Mouse (Mus musculus) embryonic facial prominence, embryonic 13.5 days (tissue): ENCODE results near the gene Msi2. TPM values are rescaled to one million over a fixed set of nuclear protein-coding genes. Genes with fewer than 3 reads are reported as not detected.

ENCODE experiments used
- ATAC-seq: fragments of 200-750 bp; cut with Nextera tagmentation; 2 replicates; pipeline ENCODE4 v1.8.0; 2017; ENCODE audit warnings: low read depth; ENCODE audit not compliant: insufficient number of reproducible peaks, insufficient read depth, low FRiP score, low TSS enrichment
- H3K27ac ChIP-seq: fragments of 300-500 bp; sonication (generic); 2 replicates; pipeline ENCODE4 v1.5.1; 2015; ENCODE audit warnings: moderate library complexity, mild to moderate bottlenecking, inconsistent platforms
- H3K27me3 ChIP-seq: fragments of 300-500 bp; sonication (generic); 2 replicates; pipeline ENCODE4 v1.6.1; 2015; ENCODE audit warnings: mild to moderate bottlenecking, inconsistent platforms
- H3K36me3 ChIP-seq: fragments of 300-500 bp; sonication (generic); 2 replicates; pipeline ENCODE4 v1.6.1; 2015; ENCODE audit warnings: mild to moderate bottlenecking, inconsistent platforms
- H3K4me1 ChIP-seq: fragments of 300-500 bp; sonication (generic); 2 replicates; pipeline ENCODE4 v1.6.1; 2015; ENCODE audit warnings: inconsistent platforms
- H3K4me2 ChIP-seq: fragments of 300-500 bp; sonication (generic); 2 replicates; pipeline ENCODE4 v1.6.1; 2015; ENCODE audit warnings: moderate library complexity, mild to moderate bottlenecking, inconsistent platforms
- H3K4me3 ChIP-seq: fragments of 300-500 bp; sonication (generic); 2 replicates; pipeline ENCODE4 v1.5.1; 2015; ENCODE audit warnings: mild to moderate bottlenecking, inconsistent platforms
- H3K9ac ChIP-seq: fragments of 300-500 bp; sonication (generic); 2 replicates; pipeline ENCODE4 v1.6.1; 2015; ENCODE audit warnings: mild to moderate bottlenecking, inconsistent platforms
- H3K9me3 ChIP-seq: fragments of 300-500 bp; sonication (generic); 2 replicates; pipeline ENCODE4 v1.6.1; 2016; ENCODE audit warnings: inconsistent platforms
- WGBS: fragments of 180-500 bp; shearing (Covaris S2); methylation state at CpG from one replicate; pipeline ENCODE4 v1.1.7; 2015; ENCODE audit warnings: mixed read lengths; 5-methylcytosine and 5-hydroxymethylcytosine counted together
- polyA plus RNA-seq: library from polyadenylated mRNA; unstranded; fragments of >200 nt; fragmentation: Nextera tagmentation; extraction: Ambion mirVana; gene quantifications from 2 replicates; pipeline ENCODE4 v1.2.1, GENCODE M21; 2015

Msi2 gene
- polyA plus RNA-seq, 1 experiment from 2014 or later = 18.7 TPM

GRCm38 (mm10) chr11:88720261-88721143 is 2.2 kb upstream of the Msi2 start:
- Histone ChIP-seq H3K4me1 (peaks cover 23% of the 10 kb centered on the region), H3K4me3 (no peak overlapping the region), H3K27ac (no peak overlapping the region), H3K36me3 (no peaks in the 10 kb centered on the region), H3K4me2 (no peak overlapping the region), H3K9me3 (no peaks in the 10 kb centered on the region), H3K9ac (no peak overlapping the region), H3K27me3 (no peaks in the 10 kb centered on the region)
- no peak for ATAC-seq
- 72% methylated on average over 13 of the region's 13 CpGs for WGBS

GRCm38 (mm10) chr11:88719601-88720000 is 1.3 kb upstream of the Msi2 start:
- WGBS = 53% methylated on average over 3 of the region's 3 CpGs
- no peak for ATAC-seq
- no peak overlapping the region for H3K27ac ChIP-seq
- H3K4me3 ChIP-seq = peak overlapping the region; percentile 91
- H3K27me3 ChIP-seq = no peaks in the 10 kb centered on the region
- no peaks in the 10 kb centered on the region for H3K36me3 ChIP-seq
- H3K4me2 ChIP-seq = peak overlapping the region; percentile 92
- H3K4me1 ChIP-seq = peaks cover 32% of the 10 kb centered on the region
- H3K9ac ChIP-seq = no peak overlapping the region
- H3K9me3 ChIP-seq = no peaks in the 10 kb centered on the region

GRCm38 (mm10) chr11:88718766-88719595 is 668 bp upstream of the Msi2 start:
- peak overlapping the region; percentile 89 for H3K27ac ChIP-seq
- no peaks in the 10 kb centered on the region for H3K36me3 ChIP-seq
- H3K9ac ChIP-seq = peak overlapping the region; percentile 98
- peak overlapping the region; percentile 91 for H3K4me3 ChIP-seq
- no peaks in the 10 kb centered on the region for H3K9me3 ChIP-seq
- H3K4me2 ChIP-seq = peak overlapping the region; percentile 92
- H3K27me3 ChIP-seq = no peaks in the 10 kb centered on the region
- ATAC-seq = peak; percentile 38; the same call in 1 of the 2 replicates
- WGBS = 3% methylated on average over 38 of the region's 38 CpGs
- peaks cover 36% of the 10 kb centered on the region for H3K4me1 ChIP-seq

- Histone ChIP-seq H3K36me3 (0 out of 2 replicates have a peak, but pooled peaks cover under 1% of the 10 kb centered on the region), H3K4me2 (peak overlapping the region; percentile 92), H3K9me3 (no peaks in the 10 kb centered on the region), H3K4me1 (peaks cover 43% of the 10 kb centered on the region), H3K27me3 (no peaks in the 10 kb centered on the region), H3K27ac (peak overlapping the region; percentile 92), H3K9ac (peak overlapping the region; percentile 98), H3K4me3 (peak overlapping the region; percentile 91)
- ATAC-seq = peak; percentile 33; the same call in 1 of the 2 replicates
- WGBS = 0% methylated on average over 29 of the region's 38 CpGs
Observed at GRCm38 (mm10) chr11:88717644-88718049, 666 bp downstream of the Msi2 start.

- Histone ChIP-seq H3K4me3 (peak overlapping the region; percentile 91), H3K9ac (peak overlapping the region; percentile 98), H3K4me1 (peaks cover 43% of the 10 kb centered on the region), H3K36me3 (peaks cover 6% of the 10 kb centered on the region), H3K27ac (peak overlapping the region; percentile 92), H3K4me2 (peak overlapping the region; percentile 92), H3K9me3 (no peaks in the 10 kb centered on the region), H3K27me3 (no peaks in the 10 kb centered on the region)
- WGBS = under 1% methylated on average over 19 of the region's 19 CpGs
- no peak for ATAC-seq
Observed at GRCm38 (mm10) chr11:88717016-88717643, 1.2 kb downstream of the Msi2 start.

GRCm38 (mm10) chr11:88716061-88716994 is 2.0 kb downstream of the Msi2 start:
- peak overlapping the region; percentile 92 for H3K4me2 ChIP-seq
- H3K27ac ChIP-seq = peak overlapping the region; percentile 69
- no peak for ATAC-seq
- peaks cover 46% of the 10 kb centered on the region for H3K4me1 ChIP-seq
- H3K36me3 ChIP-seq = peaks cover 14% of the 10 kb centered on the region
- peak overlapping the region; percentile 98 for H3K9ac ChIP-seq
- under 1% methylated on average over 23 of the region's 23 CpGs for WGBS
- H3K9me3 ChIP-seq = no peaks in the 10 kb centered on the region
- H3K4me3 ChIP-seq = peak overlapping the region; percentile 91
- no peaks in the 10 kb centered on the region for H3K27me3 ChIP-seq

GRCm38 (mm10) chr11:88715299-88715698 is 3.0 kb downstream of the Msi2 start:
- H3K36me3 ChIP-seq = peaks cover 24% of the 10 kb centered on the region
- peak overlapping the region; percentile 92 for H3K4me2 ChIP-seq
- WGBS = 36% methylated on average over 7 of the region's 7 CpGs
- ATAC-seq = no peak
- H3K9ac ChIP-seq = peak overlapping the region; percentile 98; the same call in 1 of the 2 replicates
- no peaks in the 10 kb centered on the region for H3K27me3 ChIP-seq
- no peak overlapping the region for H3K27ac ChIP-seq
- H3K4me1 ChIP-seq = peaks cover 43% of the 10 kb centered on the region
- peak overlapping the region; percentile 91 for H3K4me3 ChIP-seq
- no peaks in the 10 kb centered on the region for H3K9me3 ChIP-seq

- no peak for ATAC-seq
- WGBS = 68% methylated on average over 7 of the region's 7 CpGs
Observed at GRCm38 (mm10) chr11:88714127-88714526, 4.2 kb downstream of the Msi2 start.

GRCm38 (mm10) chr11:88713479-88713878 is 4.8 kb downstream of the Msi2 start:
- Histone ChIP-seq H3K4me2 (peak overlapping the region; percentile 92; the same call in 1 of the 2 replicates), H3K9ac (no peak overlapping the region), H3K4me3 (0 out of 2 replicates have a peak overlapping the region, but pooled peaks have one; percentile 3), H3K36me3 (peaks cover 40% of the 10 kb centered on the region), H3K27me3 (no peaks in the 10 kb centered on the region), H3K4me1 (peaks cover 30% of the 10 kb centered on the region), H3K27ac (no peak overlapping the region), H3K9me3 (no peaks in the 10 kb centered on the region)
- ATAC-seq = no peak
- WGBS = 49% methylated on average over 9 of the region's 9 CpGs

More at GRCm38 (mm10) chr11:88714127-88714526, 4.2 kb downstream of the Msi2 start:
- H3K27ac ChIP-seq = no peak overlapping the region
- no peak overlapping the region for H3K4me3 ChIP-seq
- H3K4me1 ChIP-seq = peaks cover 33% of the 10 kb centered on the region
- H3K4me2 ChIP-seq = peak overlapping the region; percentile 92
- no peaks in the 10 kb centered on the region for H3K27me3 ChIP-seq
- no peaks in the 10 kb centered on the region for H3K9me3 ChIP-seq
- H3K36me3 ChIP-seq = peaks cover 34% of the 10 kb centered on the region
- no peak overlapping the region for H3K9ac ChIP-seq

- Histone ChIP-seq H3K27ac (no peak overlapping the region), H3K36me3 (peaks cover 65% of the 10 kb centered on the region), H3K9ac (no peak overlapping the region), H3K4me1 (peaks cover 29% of the 10 kb centered on the region), H3K9me3 (no peaks in the 10 kb centered on the region), H3K27me3 (no peaks in the 10 kb centered on the region), H3K4me3 (no peak overlapping the region), H3K4me2 (no peak overlapping the region)
- ATAC-seq = no peak
- WGBS = 85% methylated on average over 15 of the region's 15 CpGs
Observed at GRCm38 (mm10) chr11:88709876-88710614, 8.3 kb downstream of the Msi2 start.
